Mouse (Mus musculus) T-helper 17 cell (primary cell): ENCODE measurements around the gene Rundc3a.

Experiments
- in situ Hi-C, 2 experiments: fragments of 300-600 bp; cut with MboI, MseI; formaldehyde crosslinking; loops; 1 replicate in 1 of 2; 2 replicates in 1 of 2; pipeline ENCODE4 v1.15.1; 2025; ENCODE audit warnings: high pct_unique_total_duplicates in 2 of 2

Rundc3a gene

GRCm38 (mm10) chr11:102445891-102446361 lies 52.7 kb downstream of the Rundc3a start:
- in situ Hi-C loops, result no loop called here

GRCm38 (mm10) chr11:102446581-102447461 lies 53.6 kb downstream of the Rundc3a start:
- in situ Hi-C loops, result no loop called here

GRCm38 (mm10) chr11:102447497-102447896 lies 54.3 kb downstream of the Rundc3a start, which contains the start of gene Fam171a2:
Gene Fam171a2, minus strand, starts transcription at chr11:102447682.
- in situ Hi-C loops, result no loop called here

DNA sequence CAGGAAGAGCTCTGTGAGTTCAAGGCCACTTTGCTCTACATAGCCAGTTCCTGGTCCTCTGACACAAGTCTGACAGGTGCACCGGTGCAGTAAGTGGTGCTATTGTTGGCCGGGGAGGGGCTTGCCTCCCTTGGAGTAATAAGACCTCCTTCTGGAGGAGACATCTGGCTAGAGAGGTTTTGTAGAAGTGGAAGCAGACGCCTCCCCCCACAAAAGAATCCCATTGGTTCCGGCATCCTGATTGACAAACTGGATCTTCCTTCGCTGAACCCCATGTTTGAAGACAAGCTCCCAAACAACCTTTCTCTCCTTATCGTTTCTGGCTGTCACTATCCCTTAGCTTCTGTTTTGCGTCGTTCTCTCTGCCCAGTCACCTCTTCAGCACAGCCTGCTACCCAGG lies 55.1 kb downstream of the Rundc3a start:
- in situ Hi-C loops, result no loop called here

DNA sequence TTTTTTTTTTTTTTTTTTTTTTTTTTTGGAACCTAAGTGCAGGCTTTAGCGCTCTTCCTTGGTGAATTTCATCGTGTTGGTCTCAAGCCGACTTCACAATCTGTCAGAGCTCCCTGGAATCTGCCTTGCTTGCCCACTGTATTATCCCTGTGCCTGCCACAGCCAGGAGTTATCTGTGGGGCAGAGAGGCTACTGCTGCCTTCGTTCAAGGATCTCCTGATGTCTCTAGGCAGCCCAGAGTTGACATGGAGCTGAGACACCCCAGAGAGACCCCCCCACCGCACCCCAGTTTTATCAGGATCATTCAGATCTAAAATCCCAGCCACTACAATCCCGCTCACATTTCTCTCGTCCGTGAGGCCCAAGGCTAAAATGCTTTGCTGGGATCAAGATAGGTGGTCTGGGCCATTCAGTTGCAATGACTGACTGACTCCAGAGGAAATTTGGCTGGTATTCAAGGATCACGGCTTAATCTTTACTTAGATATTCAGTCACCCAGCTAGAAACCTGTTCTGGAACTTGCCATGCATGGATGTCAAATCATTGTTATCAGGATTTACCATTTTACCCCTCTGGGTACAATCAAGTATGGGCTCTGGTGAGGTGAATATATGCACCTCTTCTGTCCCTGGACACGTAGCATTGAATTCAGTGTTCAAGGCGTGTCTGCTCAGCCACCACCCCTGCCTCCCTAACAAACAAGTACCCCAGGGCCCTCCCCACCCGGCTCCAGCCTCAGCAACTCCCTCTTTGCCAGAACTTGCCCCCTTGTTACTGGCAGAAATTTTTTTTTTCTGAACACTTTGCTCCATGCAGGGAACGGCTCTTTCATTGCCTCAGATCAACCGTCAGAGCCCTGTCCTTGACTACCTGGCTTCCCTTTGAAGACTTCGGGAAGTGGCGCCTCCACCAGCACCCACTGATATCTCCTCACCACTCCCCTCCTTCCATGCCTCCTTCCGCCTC lies 56.1 kb downstream of the Rundc3a start:
- in situ Hi-C loops, result no loop called here
